ENCODE assay signal across 28 mouse cellular contexts in genomic region chr13:80950239-80950638, GRCm38 (mm10).
DNase-seq lines count a peak whose midpoint lies in the region; ATAC-seq and TF ChIP-seq lines count a peak whose summit lies in the region.
"Had no signal": no experiment of that assay in that cellular context is flagged by ENCODE, and none has a peak within 500 bp of the region (broad histone marks: within the 10 kb centered on the region; RNA-seq: fewer than 3 reads in every experiment).

No protein-coding gene starts in this region.

- no peak for DNase-seq in layer of hippocampus, adult 2 months (ENCODE audit: low spot score in 2 of 2)
- no peak for DNase-seq in layer of hippocampus, adult 9-11 months
- DNase-seq in midbrain, postnatal 0 days (ENCODE audit: low spot score): no peak
- DNase-seq in adrenal gland, adult (ENCODE audit: inconsistent age in 2 of 2, low spot score in 1 of 2): no peak
- DNase-seq: adrenal gland, adult 2 months; adrenal gland, postnatal 14 days; B cell, adult 2 months; cerebellum, adult 11-12 months; cerebellum, adult 8-10 months; cerebellum, postnatal 10 days; cerebellum, postnatal 36 days; gastrocnemius, postnatal 14 days; heart, postnatal 4 days had no signal

- H3K4me1 ChIP-seq in cortical plate, adult 2 months (ENCODE audit: control insufficient read depth, insufficient read depth, low read length): no peaks in the 10 kb centered on the region
- peaks cover 6% of the 10 kb centered on the region for H3K4me1 ChIP-seq in stomach, embryonic 16.5 days (ENCODE audit: control insufficient read depth, insufficient read depth, low read length)
- no peaks in the 10 kb centered on the region for H3K4me1 ChIP-seq in midbrain, postnatal 0 days (ENCODE audit: insufficient read depth, low read length)
- H3K4me1 ChIP-seq: embryonic facial prominence, embryonic 12.5 days; embryonic facial prominence, embryonic 15.5 days; forebrain, embryonic 12.5 days; heart, embryonic 10.5 days; heart, embryonic 13.5 days had no signal

- TF ChIP-seq POLR2A in cortical plate, adult 2 months (IDR thresholded peaks at IDR 0.05; ENCODE audit: extremely low read depth, insufficient read depth, low read length): no peak

- H3K4me3 ChIP-seq in layer of hippocampus, adult 2 months: no peak overlapping the region
- no peak overlapping the region for H3K4me3 ChIP-seq in cortical plate, adult 2 months (ENCODE audit: insufficient read depth, low read length)
- no peak overlapping the region for H3K4me3 ChIP-seq in stomach, embryonic 16.5 days (replicated peaks; ENCODE audit: low read length)
- no peak overlapping the region for H3K4me3 ChIP-seq in midbrain, postnatal 0 days (ENCODE audit: low read depth, low read length)
- H3K4me3 ChIP-seq: embryonic facial prominence, embryonic 12.5 days; embryonic facial prominence, embryonic 15.5 days; forebrain, embryonic 12.5 days; forebrain, embryonic 15.5 days; heart, adult 2 months; heart, embryonic 10.5 days; heart, embryonic 13.5 days had no signal

- no peak overlapping the region for H3K4me2 ChIP-seq in stomach, embryonic 16.5 days (ENCODE audit: low read depth, low read length)
- no peak overlapping the region for H3K4me2 ChIP-seq in midbrain, postnatal 0 days (ENCODE audit: low read depth, low read length, poor library complexity, severe bottlenecking)
- H3K4me2 ChIP-seq: embryonic facial prominence, embryonic 12.5 days; embryonic facial prominence, embryonic 15.5 days; forebrain, embryonic 12.5 days; forebrain, embryonic 15.5 days; heart, embryonic 13.5 days; hindbrain, embryonic 14.5 days had no signal

- peak overlapping the region; percentile 83; the same call in 1 of the 2 replicates for H3K27ac ChIP-seq in layer of hippocampus, adult 2 months
- H3K27ac ChIP-seq in cortical plate, adult 2 months (ENCODE audit: insufficient read depth, low read length): 0 out of 2 replicates have a peak overlapping the region, but pooled peaks have one; percentile 35
- peak overlapping the region; percentile 68; the same call in 1 of the 2 replicates for H3K27ac ChIP-seq in stomach, embryonic 16.5 days (ENCODE audit: low read length)
- H3K27ac ChIP-seq in midbrain, postnatal 0 days (ENCODE audit: low read depth, low read length): no peak overlapping the region
- H3K27ac ChIP-seq: embryonic facial prominence, embryonic 12.5 days; forebrain, embryonic 12.5 days; forebrain, embryonic 15.5 days; heart, embryonic 10.5 days; hindbrain, embryonic 14.5 days; hindbrain, postnatal 0 days had no signal

- no peaks in the 10 kb centered on the region for H3K36me3 ChIP-seq in stomach, embryonic 16.5 days (ENCODE audit: control insufficient read depth, insufficient read depth, low read length)
- no peaks in the 10 kb centered on the region for H3K36me3 ChIP-seq in midbrain, postnatal 0 days (ENCODE audit: insufficient read depth, low read length)
- H3K36me3 ChIP-seq: embryonic facial prominence, embryonic 12.5 days; embryonic facial prominence, embryonic 15.5 days; forebrain, embryonic 12.5 days; forebrain, embryonic 15.5 days; G1E; heart, embryonic 10.5 days; heart, embryonic 13.5 days had no signal

- no peak overlapping the region for H3K9ac ChIP-seq in stomach, embryonic 16.5 days (ENCODE audit: low read length)
- H3K9ac ChIP-seq in midbrain, postnatal 0 days (replicated peaks; ENCODE audit: low read length, poor library complexity, severe bottlenecking): no peak overlapping the region
- H3K9ac ChIP-seq: embryonic facial prominence, embryonic 12.5 days; embryonic facial prominence, embryonic 15.5 days; forebrain, embryonic 12.5 days; forebrain, embryonic 15.5 days; heart, embryonic 13.5 days; hindbrain, embryonic 14.5 days had no signal

- ATAC-seq in stomach, embryonic 16.5 days (ENCODE audit: insufficient read depth, low FRiP score): no peak
- ATAC-seq in midbrain, postnatal 0 days (ENCODE audit: low FRiP score): no peak
- ATAC-seq: forebrain, embryonic 15.5 days; hindbrain, postnatal 0 days; inflammation-experienced regulatory T-cells, adult 6 months had no signal

- WGBS in stomach, embryonic 16.5 days: 75% methylated on average over 2 of the region's 2 CpGs
- WGBS in midbrain, postnatal 0 days: 77% methylated on average over 2 of the region's 2 CpGs

- H3K9me3 ChIP-seq in stomach, embryonic 16.5 days (replicated peaks; ENCODE audit: control insufficient read depth, low read length): no peaks in the 10 kb centered on the region
- no peaks in the 10 kb centered on the region for H3K9me3 ChIP-seq in midbrain, postnatal 0 days (ENCODE audit: low read length)
- H3K9me3 ChIP-seq: embryonic facial prominence, embryonic 12.5 days; embryonic facial prominence, embryonic 15.5 days; forebrain, embryonic 12.5 days; forebrain, embryonic 15.5 days; G1E; heart, embryonic 10.5 days; heart, embryonic 13.5 days had no signal

- no peaks in the 10 kb centered on the region for H3K27me3 ChIP-seq in stomach, embryonic 16.5 days (ENCODE audit: control insufficient read depth, insufficient read depth, low read length)
- no peaks in the 10 kb centered on the region for H3K27me3 ChIP-seq in midbrain, postnatal 0 days (ENCODE audit: insufficient read depth, low read length)
- H3K27me3 ChIP-seq: CH12.LX; embryonic facial prominence, embryonic 12.5 days; embryonic facial prominence, embryonic 15.5 days; forebrain, embryonic 12.5 days; forebrain, embryonic 15.5 days; heart, embryonic 13.5 days; Patski had no signal

- no peak for TF ChIP-seq CTCF in layer of hippocampus, adult 2 months (conservative IDR thresholded peaks at IDR 0.05)
- TF ChIP-seq CTCF in cortical plate, adult 2 months (IDR thresholded peaks at IDR 0.05; ENCODE audit: extremely low read depth, insufficient read depth, low read length): no peak
- no peak for TF ChIP-seq CTCF in midbrain, postnatal 0 days (IDR thresholded peaks at IDR 0.05)
